12 mouse cellular contexts compared by ENCODE assay signal in genomic region chr13:20635646-20636045, GRCm38 (mm10).
DNase-seq lines count a peak whose midpoint lies in the region; ATAC-seq and TF ChIP-seq lines count a peak whose summit lies in the region.
"Had no signal": no experiment of that assay in that cellular context is flagged by ENCODE, and none has a peak within 500 bp of the region (broad histone marks: within the 10 kb centered on the region; RNA-seq: fewer than 3 reads in every experiment).

No protein-coding gene starts in this region.

- H3K79me2 ChIP-seq in heart, adult 2 months (replicated peaks; ENCODE audit: control insufficient read depth, insufficient read depth, low read length) = no peaks in the 10 kb centered on the region

- H3K4me2 ChIP-seq in neural tube, embryonic 15.5 days = no peak overlapping the region

- H3K27ac ChIP-seq in neural tube, embryonic 15.5 days (replicated peaks) = no peak overlapping the region
- H3K27ac ChIP-seq in heart, adult 2 months = no peak overlapping the region

- TF ChIP-seq CTCF in heart, adult 2 months (IDR thresholded peaks at IDR 0.05) = no peak

- no peak for TF ChIP-seq POLR2A in heart, adult 2 months (IDR thresholded peaks at IDR 0.05; ENCODE audit: insufficient read depth, low read depth, low read length)

- no peaks in the 10 kb centered on the region for H3K9me3 ChIP-seq in neural tube, embryonic 15.5 days (replicated peaks)

- 66% methylated on average over 2 of the region's 2 CpGs for WGBS in neural tube, embryonic 15.5 days
- WGBS in heart, adult 2 months = 43% methylated on average over 2 of the region's 2 CpGs

- DNase-seq in neural tube, embryonic 10.5 days (ENCODE audit: extremely low spot score, low spot score) = no peak
- DNase-seq in cerebellum, postnatal 36 days = peak; percentile 16 to 33
- DNase-seq in layer of hippocampus, postnatal 25 days (ENCODE audit: extremely low spot score in 1 of 2, low spot score in 1 of 2) = peak; percentile 21 to 27
- peak; percentile 76 for DNase-seq in telencephalon, adult 2 months (ENCODE audit: low read depth, low spot score)
- no peak for DNase-seq in embryo, embryonic 9.5 days (ENCODE audit: extremely low spot score)
- DNase-seq in retina, embryonic 14.5 days (ENCODE audit: low spot score) = no peak
- no peak for DNase-seq in heart, adult 2 months
- DNase-seq: heart, postnatal 10 days; kidney, postnatal 10 days; lung, postnatal 36 days; thymus, adult 18-20 months had no signal

- no peaks in the 10 kb centered on the region for H3K4me1 ChIP-seq in neural tube, embryonic 15.5 days
- H3K4me1 ChIP-seq in heart, adult 2 months (ENCODE audit: control insufficient read depth, insufficient read depth, low read length) = no peaks in the 10 kb centered on the region

- ATAC-seq in neural tube, embryonic 15.5 days (ENCODE audit: low FRiP score) = peak; percentile 47; the same call in 1 of the 2 replicates

- no peak overlapping the region for H3K9ac ChIP-seq in neural tube, embryonic 15.5 days (replicated peaks)
- no peak overlapping the region for H3K9ac ChIP-seq in heart, adult 2 months (ENCODE audit: low read depth, low read length)

- H3K36me3 ChIP-seq in neural tube, embryonic 15.5 days = no peaks in the 10 kb centered on the region
- no peaks in the 10 kb centered on the region for H3K36me3 ChIP-seq in heart, adult 2 months (ENCODE audit: control insufficient read depth, insufficient read depth, low read length)

- no peak overlapping the region for H3K4me3 ChIP-seq in neural tube, embryonic 15.5 days (replicated peaks)
- no peak overlapping the region for H3K4me3 ChIP-seq in heart, adult 2 months

- no peaks in the 10 kb centered on the region for H3K27me3 ChIP-seq in neural tube, embryonic 15.5 days (replicated peaks)
- H3K27me3 ChIP-seq in heart, adult 2 months (ENCODE audit: control insufficient read depth, insufficient read depth, low read length) = no peaks in the 10 kb centered on the region

- TF ChIP-seq EP300 in heart, adult 2 months (IDR thresholded peaks at IDR 0.05; ENCODE audit: insufficient read depth, low read depth, low read length) = no peak

- intact Hi-C loops in heart, adult 2 months (cut with DNase I) = no loop called here

Comparison
In these comparisons a context has a peak if more than half of its experiments do, and no peak if none do; other contexts are left out.
1. DNase-seq: peak in cerebellum, postnatal 36 days (2 of 2), layer of hippocampus, postnatal 25 days (2 of 2) and telencephalon, adult 2 months (single experiment); none in neural tube, embryonic 10.5 days (single experiment), embryo, embryonic 9.5 days (single experiment), retina, embryonic 14.5 days (single experiment) and heart, adult 2 months (0 of 2).